Mouse (Mus musculus) spleen, adult 2 months (tissue): ENCODE measurements around the gene H2afx.

ENCODE experiments used
- CTCF ChIP-seq: fragments of 200-500 bp; IDR thresholded peaks from 2 replicates; pipeline ENCODE4 v1.5.1; 2011; ENCODE audit warnings: mild to moderate bottlenecking, inconsistent platforms; ENCODE audit not compliant: insufficient read depth, insufficient read length, insufficient replicate concordance; ENCODE audit errors: extremely low read depth
- POLR2A ChIP-seq: fragments of 200-500 bp; IDR thresholded peaks from 2 replicates; pipeline ENCODE4 v1.6.1; 2011; ENCODE audit warnings: low read depth, low read length, inconsistent platforms

- TF ChIP-seq CTCF (no peak), POLR2A (no peak)
These were observed 15.2 kb upstream of the H2afx start for GRCm38 (mm10) chr9:44319105-44319886.
